Mouse (Mus musculus): ENCODE results near the gene Tshz2.

- TF ChIP-seq POLR2A (IDR thresholded peaks at IDR 0.05; ENCODE audit: borderline replicate concordance, extremely low read depth, low read depth, low read length): no peak
- TF ChIP-seq CTCF (IDR thresholded peaks at IDR 0.05; ENCODE audit: insufficient read depth, low read length): no peak
Observed at GRCm38 (mm10) chr2:169805545-169805944, 172.7 kb downstream of the Tshz2 start.

All from lung, adult 2 months (tissue).